Mouse (Mus musculus) spleen, adult 12 weeks (tissue): ENCODE measurements around the gene Acp5.
A peak's percentile ranks its signal among the peaks of the same experiment; 100 is the strongest.

Experiments used
- DNase-seq: peaks from one replicate; pipeline ENCODE4 v3.0.0; 2022; ENCODE audit warnings: low spot score

The Acp5 gene

GRCm38 (mm10) chr9:22139746-22140145, 4.2 kb upstream of the Acp5 start:
- no peak for DNase-seq

- DNase-seq = peak; percentile 49
These were observed 3.0 kb upstream of the Acp5 start for GRCm38 (mm10) chr9:22138480-22138879.

DNA sequence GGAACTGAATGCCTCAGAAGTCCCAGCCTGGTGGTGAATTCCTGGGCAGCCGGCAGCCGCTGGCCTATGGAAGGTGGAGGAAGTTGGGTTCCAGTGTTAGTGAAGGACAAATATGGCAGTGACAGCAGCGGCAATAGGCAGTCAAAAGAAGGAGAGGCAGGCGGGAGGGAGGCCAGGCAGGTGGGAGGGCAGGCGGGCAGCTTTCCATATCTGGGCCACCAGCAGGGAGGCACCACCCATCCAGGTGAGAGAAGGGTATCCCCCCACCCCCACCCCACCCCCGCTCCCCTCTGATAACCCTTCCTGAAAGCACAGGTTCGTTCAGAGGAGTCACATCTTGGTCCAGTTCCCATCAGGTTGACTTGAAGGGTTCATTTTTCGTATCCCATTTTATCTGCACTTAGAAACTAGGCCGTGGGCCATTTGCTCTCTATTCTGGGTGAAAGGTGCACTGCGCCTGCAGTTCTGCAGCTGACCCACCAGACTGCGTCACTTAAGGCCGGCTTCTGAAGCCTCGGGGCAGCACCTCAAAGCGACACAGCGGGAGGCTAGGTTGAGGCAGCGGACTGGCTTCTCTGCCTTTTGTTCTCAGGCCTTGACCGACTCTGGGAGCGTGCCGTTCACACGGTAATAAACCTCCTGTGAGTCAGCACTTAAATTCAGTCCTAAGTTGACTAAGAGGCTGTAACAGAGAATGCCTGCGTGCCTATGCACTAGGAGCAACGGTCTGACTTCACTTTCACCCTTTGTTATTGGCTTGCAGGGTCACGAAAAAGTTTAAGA, 1.4 kb upstream of the Acp5 start:
- DNase-seq = no peak

DNA sequence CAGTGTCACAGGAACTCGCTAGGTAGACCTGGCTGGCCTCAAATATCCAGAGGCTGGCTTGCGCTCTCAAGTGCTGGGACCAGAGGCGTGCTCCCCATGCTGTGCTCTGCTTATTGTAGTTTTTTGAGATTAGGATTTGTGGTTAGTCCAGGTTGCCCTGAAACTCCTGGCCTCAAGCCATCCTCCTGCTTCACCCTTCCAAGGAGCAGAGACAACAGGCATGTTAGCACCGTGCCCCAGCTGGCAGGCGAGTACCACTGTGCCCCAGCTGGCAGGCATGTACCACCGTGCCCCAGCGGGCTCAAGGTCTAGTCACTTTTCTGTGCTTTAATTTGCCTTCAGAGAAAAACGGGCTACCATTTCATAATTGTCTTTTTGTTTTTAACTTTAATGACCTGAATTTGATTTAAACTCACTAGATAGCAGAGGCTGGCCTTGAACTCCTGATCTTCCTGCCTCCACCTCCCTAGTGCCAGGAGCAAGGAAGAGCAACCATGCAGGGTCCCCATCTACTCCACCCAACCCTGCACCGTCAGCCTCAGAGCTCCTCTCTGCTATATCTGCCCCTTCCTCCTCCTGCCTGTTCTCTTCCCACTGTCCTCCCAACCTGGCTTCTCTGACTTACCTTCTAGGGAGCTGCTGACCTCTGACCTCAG, 395 bp downstream of the Acp5 start:
- no peak for DNase-seq

GRCm38 (mm10) chr9:22134246-22134890, 1.1 kb downstream of the Acp5 start:
- no peak for DNase-seq

GRCm38 (mm10) chr9:22132220-22132619, 3.3 kb downstream of the Acp5 start:
- DNase-seq = no peak

- DNase-seq = peak; percentile 42
These were observed 4.1 kb downstream of the Acp5 start for GRCm38 (mm10) chr9:22131226-22131981.

DNA sequence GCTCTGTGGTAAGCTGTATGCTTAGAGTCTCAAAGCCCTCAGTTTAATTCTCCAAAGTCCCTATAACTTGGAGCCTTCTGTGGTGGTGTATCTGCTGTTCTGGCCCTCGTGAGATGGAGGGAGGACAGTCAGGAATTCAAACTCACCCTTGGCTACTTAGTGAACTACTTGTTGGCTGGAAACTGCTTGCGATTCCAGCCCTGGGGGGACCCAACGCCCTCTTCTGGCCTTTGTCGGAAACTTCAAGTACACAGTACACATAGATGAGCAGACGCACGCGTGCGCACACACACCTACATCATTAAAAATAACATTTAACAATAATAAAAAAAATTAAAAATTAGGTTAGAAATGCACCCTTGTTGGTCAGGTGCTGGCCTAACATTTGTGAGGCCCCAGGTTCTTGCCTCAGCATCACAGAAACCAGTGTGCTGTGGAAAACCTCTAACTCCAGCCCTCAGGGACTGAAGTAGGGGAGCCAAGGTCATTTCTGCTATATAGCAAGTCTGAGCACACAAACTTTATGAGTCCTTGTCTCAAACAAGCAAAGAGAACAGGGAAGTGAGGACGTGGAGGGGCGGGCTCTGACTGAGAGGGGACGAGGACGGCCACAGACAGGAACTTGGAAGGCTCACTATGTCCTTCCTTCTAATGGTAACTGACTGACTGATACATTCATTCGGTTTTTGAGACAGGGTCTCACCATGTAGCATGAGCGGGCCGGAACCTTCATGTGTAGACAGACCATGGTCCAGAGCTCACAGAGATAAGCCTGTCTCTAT, 10.1 kb downstream of the Acp5 start:
- DNase-seq = no peak

GRCm38 (mm10) chr9:22124169-22124568, 11.3 kb downstream of the Acp5 start:
- no peak for DNase-seq

DNA sequence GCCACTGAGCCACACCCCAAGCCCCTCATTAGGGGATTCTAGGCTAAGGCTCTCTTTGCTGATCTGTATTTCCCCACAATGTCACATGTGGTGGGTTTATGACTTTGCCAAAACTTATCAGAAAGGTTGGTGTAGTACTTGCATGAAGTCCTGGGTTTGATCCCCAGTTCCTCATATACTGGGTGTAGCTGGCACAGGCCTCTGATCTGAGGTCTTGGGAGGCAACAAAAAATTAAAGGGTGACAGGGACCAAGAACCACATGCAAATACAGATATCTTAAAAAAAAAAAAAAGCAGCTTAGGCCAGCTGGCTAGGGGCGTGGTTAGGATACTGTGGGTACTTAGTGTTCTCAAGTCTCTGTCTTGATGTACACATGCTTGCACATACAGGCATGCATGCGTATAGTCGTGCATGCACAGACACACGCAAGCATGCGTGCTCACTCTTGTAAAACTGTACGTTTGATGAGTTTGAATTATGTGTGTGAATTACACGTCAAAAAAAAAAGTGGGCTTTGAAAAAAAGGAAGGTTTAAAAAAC, 12.4 kb downstream of the Acp5 start:
- peak; percentile 46 for DNase-seq

- no peak for DNase-seq
These were observed 13.5 kb downstream of the Acp5 start for GRCm38 (mm10) chr9:22122005-22122404.

DNA sequence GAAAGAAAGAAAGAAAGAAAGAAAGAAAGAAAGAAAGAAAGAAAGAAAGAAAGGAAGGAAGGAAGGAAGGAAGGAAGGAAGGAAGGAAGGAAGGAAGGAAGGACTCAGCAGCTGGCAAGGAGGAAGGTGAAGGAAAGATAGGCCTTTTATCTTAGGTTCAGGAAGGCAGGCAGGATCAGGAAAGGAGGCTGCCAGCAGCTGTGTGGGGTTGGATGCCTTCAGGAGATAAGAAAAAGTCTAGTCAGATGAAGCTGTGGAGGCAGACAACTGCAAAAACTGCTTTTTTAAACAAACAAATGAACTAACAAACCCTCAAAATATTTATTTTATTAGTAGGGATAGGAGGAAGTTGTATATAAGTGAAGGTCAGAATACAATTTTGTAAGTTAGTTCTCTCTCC, 14.0 kb downstream of the Acp5 start:
- DNase-seq = no peak

DNA sequence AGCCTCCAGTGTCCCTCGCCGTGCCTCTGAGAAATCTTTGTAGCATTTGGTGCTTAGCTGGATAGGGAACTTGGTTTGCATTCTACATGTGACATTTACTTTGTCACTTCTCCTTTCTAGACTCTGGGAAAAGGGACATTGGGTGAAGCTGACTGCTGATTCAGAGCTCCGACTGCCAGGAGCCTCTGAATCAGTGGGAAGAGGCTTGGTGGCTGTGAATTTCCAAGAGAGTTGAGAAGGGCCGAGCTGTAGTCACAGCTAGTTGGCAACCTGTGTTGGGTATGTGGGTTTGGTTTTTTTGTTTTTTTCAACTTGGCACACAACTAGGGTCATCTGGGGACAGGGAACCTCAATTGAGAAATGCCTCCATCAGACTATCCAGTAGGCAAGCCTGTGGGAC, 16.0 kb downstream of the Acp5 start:
- no peak for DNase-seq

DNA sequence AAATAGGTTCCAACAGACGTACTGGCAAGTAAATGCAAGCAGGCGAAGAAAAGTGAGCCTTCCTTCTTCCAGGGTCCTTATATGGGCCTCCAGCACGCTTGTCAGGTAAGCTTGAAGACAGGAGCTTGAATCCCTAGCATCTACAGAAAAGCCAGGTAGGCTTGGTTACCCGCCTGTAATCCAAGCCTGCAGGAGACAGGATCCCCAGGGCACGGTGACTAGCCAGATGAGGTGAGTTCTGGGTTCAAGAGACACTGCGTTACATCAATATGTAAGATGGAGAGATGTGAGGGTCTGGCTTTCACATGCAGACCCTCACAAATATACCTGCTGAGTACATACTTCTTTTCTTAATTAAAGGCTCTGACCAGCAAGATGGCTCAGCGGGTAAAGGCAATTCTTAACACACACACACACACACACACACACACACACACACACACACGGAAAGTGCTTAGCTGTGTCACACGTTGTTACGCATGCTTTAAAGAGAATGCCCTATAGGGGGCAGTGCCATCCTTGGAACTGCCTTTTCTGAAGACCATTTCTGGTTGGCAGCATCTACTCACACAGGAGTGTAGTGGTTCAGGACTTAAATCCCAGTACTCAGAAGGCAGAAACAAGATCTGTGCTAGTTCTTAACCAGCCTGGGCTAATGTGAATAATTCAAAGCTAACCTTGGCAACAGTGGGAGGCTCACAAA, 17.6 kb downstream of the Acp5 start:
- peak; percentile 64 for DNase-seq

DNA sequence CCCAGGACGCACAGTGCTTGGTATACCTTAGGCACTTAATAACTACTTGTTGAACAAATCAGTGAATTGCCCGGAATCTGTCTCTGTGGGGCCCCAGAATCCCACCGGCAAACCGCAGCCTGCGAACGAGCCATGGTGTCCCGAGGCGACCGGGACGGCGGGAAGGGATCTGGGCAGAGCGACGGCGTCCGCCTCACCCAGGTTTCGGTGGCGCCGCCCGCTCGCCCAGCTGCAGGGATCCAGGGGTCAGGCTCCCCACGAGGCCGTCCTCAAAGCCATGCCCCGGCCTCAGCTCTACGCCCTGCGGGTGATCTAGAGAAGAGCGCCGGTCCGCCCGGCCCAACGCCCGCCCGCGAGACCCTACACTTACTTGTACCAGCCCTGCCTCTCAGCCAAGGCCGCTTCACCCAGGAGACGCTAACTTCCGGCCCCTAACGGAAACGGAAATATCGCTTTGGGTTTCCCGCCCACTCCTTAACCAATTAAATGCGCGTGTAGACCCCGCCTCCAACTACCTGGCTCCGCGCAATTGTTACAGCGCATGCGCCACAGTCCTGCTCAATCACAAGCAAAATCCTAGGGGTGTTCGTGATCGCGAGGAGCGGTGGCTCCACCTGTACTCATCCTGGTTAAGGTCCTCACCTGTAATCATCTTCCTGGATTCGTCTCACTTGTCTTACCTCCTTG, 18.6 kb downstream of the Acp5 start, which contains the start of gene Elof1:
Gene Elof1 (minus strand): TSS at position 433 of the 687 bp plus-strand sequence.
- peak; percentile 87 for DNase-seq

- DNase-seq = no peak
These were observed 19.4 kb downstream of the Acp5 start for GRCm38 (mm10) chr9:22116086-22116485.

- no peak for DNase-seq
These were observed 19.9 kb downstream of the Acp5 start for GRCm38 (mm10) chr9:22115635-22116034.

DNA sequence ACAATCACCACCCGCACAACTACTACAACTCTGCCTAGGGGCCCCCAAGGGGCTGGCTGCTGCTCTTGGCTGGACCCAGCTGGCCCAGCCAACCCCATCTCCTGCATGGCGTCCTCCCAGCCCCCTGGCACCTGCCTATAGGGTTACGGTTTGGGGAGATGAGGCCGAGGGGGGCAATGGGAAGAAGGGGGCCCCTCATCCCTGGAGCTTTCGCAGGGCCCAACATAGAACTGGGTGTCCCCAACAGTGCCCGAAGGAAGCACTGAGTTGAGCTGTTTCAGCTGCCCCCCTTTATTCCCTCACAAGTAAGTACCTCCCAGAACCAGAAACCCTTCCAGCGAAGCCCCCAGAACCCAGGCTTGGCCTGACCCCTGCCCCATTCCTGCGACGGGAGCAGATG, 27.3 kb downstream of the Acp5 start:
- no peak for DNase-seq

DNA sequence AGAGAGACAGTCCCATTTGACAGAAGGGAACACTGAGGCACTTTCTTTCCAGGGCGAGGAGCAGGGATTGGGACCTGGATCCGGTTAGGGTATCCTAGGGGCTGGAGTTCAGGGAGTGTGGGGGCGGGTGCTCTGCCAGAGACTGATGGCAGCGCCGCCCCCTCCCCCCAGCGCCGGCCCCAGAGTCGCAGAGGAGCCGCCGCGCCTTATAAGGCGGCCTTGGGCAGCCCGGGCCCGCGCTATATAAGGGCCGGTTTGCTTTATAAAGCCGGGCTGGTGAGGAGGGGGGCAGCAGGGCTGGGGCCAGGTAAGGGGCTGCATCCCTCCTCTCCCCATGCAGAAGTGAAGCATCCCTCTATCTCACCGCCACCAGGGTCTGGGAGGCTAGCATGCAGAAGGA, 35.6 kb downstream of the Acp5 start:
- DNase-seq = no peak
